Mouse (Mus musculus) MEL (cell line): ENCODE data around the gene Bptf. TPM values are rescaled to one million over a fixed set of nuclear protein-coding genes. Genes with fewer than 3 reads are reported as not detected.

Experiments used
- DNase-seq: peaks from one replicate; pipeline ENCODE4 v3.0.0; 2011; ENCODE audit warnings: low read depth, low spot score
- H3K27ac ChIP-seq: 2 replicates; pipeline ENCODE4 v1.5.1; 2012; ENCODE audit warnings: low read depth, mild to moderate bottlenecking, control low read depth, low read length, moderate library complexity; ENCODE audit not compliant: control insufficient read depth
- H3K27me3 ChIP-seq, 2 experiments: fragments of 150-350 bp in 1 of 2; sonication (generic) in 1 of 2; 2 replicates each; pipeline ENCODE4 v1.6.1; 2012; ENCODE audit warnings: low read length in 2 of 2, mild to moderate bottlenecking in 2 of 2, improper control_type of control experiment in 1 of 2, moderate library complexity in 1 of 2; ENCODE audit not compliant: insufficient read depth in 2 of 2, control insufficient read depth in 1 of 2
- H3K36me3 ChIP-seq, 2 experiments: 2 replicates each; pipeline ENCODE4 v1.6.1; 2012 to 2014; ENCODE audit warnings: low read length in 2 of 2, improper control_type of control experiment in 1 of 2, inconsistent platforms in 1 of 2, mild to moderate bottlenecking in 1 of 2; ENCODE audit not compliant: insufficient read depth in 2 of 2, control insufficient read depth in 1 of 2
- H3K4me1 ChIP-seq, 2 experiments: fragments of 150-350 bp in 1 of 2; sonication (generic) in 1 of 2; 2 replicates each; pipeline ENCODE4 v1.6.1; 2012; ENCODE audit warnings: low read length in 2 of 2, improper control_type of control experiment in 1 of 2, mild to moderate bottlenecking in 1 of 2; ENCODE audit not compliant: insufficient read depth in 2 of 2, control insufficient read depth in 1 of 2
- H3K4me3 ChIP-seq, 2 experiments: fragments of 150-350 bp in 1 of 2; sonication (generic) in 1 of 2; 2 replicates each; pipeline ENCODE4 v1.5.1; 2012; ENCODE audit warnings: low read depth in 2 of 2, low read length in 2 of 2, mild to moderate bottlenecking in 2 of 2, moderate library complexity in 2 of 2, control low read depth in 1 of 2, improper control_type of control experiment in 1 of 2; ENCODE audit not compliant: control insufficient read depth in 1 of 2, insufficient read depth in 1 of 2
- H3K79me2 ChIP-seq: 2 replicates; pipeline ENCODE4 v1.6.1; 2012; ENCODE audit warnings: mild to moderate bottlenecking, low read length, moderate library complexity; ENCODE audit not compliant: control insufficient read depth, poor library complexity, insufficient read depth
- H3K9ac ChIP-seq: 2 replicates; pipeline ENCODE4 v1.6.1; 2012; ENCODE audit warnings: low read depth, mild to moderate bottlenecking, control low read depth, low read length, moderate library complexity; ENCODE audit not compliant: control insufficient read depth, poor library complexity, severe bottlenecking
- H3K9me3 ChIP-seq: fragments of 150-350 bp; sonication (generic); replicated peaks from 2 replicates; pipeline ENCODE4 v1.6.1; 2012; ENCODE audit warnings: mild to moderate bottlenecking, low read length, improper control_type of control experiment, moderate library complexity; ENCODE audit not compliant: insufficient read depth
- BHLHE40 ChIP-seq: IDR thresholded peaks from 2 replicates; pipeline ENCODE4 v1.6.1; 2012; ENCODE audit warnings: low read depth, mild to moderate bottlenecking, inconsistent platforms, low read length, improper control_type of control experiment, borderline replicate concordance
- CHD1 ChIP-seq: IDR thresholded peaks from 2 replicates; pipeline ENCODE4 v1.6.1; 2012; ENCODE audit warnings: low read depth, mild to moderate bottlenecking, inconsistent platforms, low read length, improper control_type of control experiment
- EP300 ChIP-seq, 2 experiments: IDR thresholded peaks; 2 replicates each; pipeline ENCODE4 v1.6.1; 2011; ENCODE audit warnings: improper control_type of control experiment in 2 of 2, low read length in 2 of 2, low read depth in 1 of 2, mild to moderate bottlenecking in 1 of 2
- GABPA ChIP-seq: IDR thresholded peaks from 2 replicates; pipeline ENCODE4 v1.6.1; 2012; ENCODE audit warnings: low read depth, mild to moderate bottlenecking, inconsistent platforms, low read length, improper control_type of control experiment, moderate library complexity
- GATA1 ChIP-seq: IDR thresholded peaks from 2 replicates; pipeline ENCODE4 v1.6.1; 2011; ENCODE audit warnings: low read depth, low read length, improper control_type of control experiment
- JUND ChIP-seq: IDR thresholded peaks from 2 replicates; pipeline ENCODE4 v1.6.1; 2011; ENCODE audit warnings: low read depth, mild to moderate bottlenecking, improper control_type of control experiment, low read length
- KAT2A ChIP-seq: conservative IDR thresholded peaks from 2 replicates; pipeline ENCODE4 v1.6.1; 2012; ENCODE audit warnings: low read depth, low read length, improper control_type of control experiment, inconsistent platforms
- MAZ ChIP-seq: IDR thresholded peaks from 2 replicates; pipeline ENCODE4 v1.6.1; 2012; ENCODE audit warnings: low read depth, mild to moderate bottlenecking, inconsistent platforms, low read length, improper control_type of control experiment
- MEF2A ChIP-seq: IDR thresholded peaks from 2 replicates; pipeline ENCODE4 v1.6.1; 2014; ENCODE audit warnings: low read depth, mild to moderate bottlenecking, inconsistent platforms, low read length, improper control_type of control experiment; ENCODE audit not compliant: poor library complexity, insufficient replicate concordance, severe bottlenecking; ENCODE audit errors: extremely low read depth
- MXI1 ChIP-seq: IDR thresholded peaks from 2 replicates; pipeline ENCODE4 v1.6.1; 2011; ENCODE audit warnings: mild to moderate bottlenecking, low read depth, low read length, improper control_type of control experiment
- MYB ChIP-seq: IDR thresholded peaks from 2 replicates; pipeline ENCODE4 v1.6.1; 2011; ENCODE audit warnings: mild to moderate bottlenecking, low read depth, low read length, improper control_type of control experiment
- MYC ChIP-seq: IDR thresholded peaks from 2 replicates; pipeline ENCODE4 v1.6.1; 2011; ENCODE audit warnings: low read depth, mild to moderate bottlenecking, low read length, improper control_type of control experiment, moderate library complexity
- NELFE ChIP-seq: IDR thresholded peaks from 2 replicates; pipeline ENCODE4 v1.6.1; 2011; ENCODE audit warnings: low read depth, low read length, improper control_type of control experiment
- NRF1 ChIP-seq: IDR thresholded peaks from 2 replicates; pipeline ENCODE4 v1.6.1; 2014; ENCODE audit warnings: low read depth, mild to moderate bottlenecking, inconsistent platforms, low read length, improper control_type of control experiment, moderate library complexity; ENCODE audit not compliant: poor library complexity, insufficient read depth, severe bottlenecking
- RAD21 ChIP-seq: IDR thresholded peaks from 2 replicates; pipeline ENCODE4 v1.6.1; 2011; ENCODE audit warnings: mild to moderate bottlenecking, low read depth, low read length, improper control_type of control experiment
- RCOR1 ChIP-seq: IDR thresholded peaks from 2 replicates; pipeline ENCODE4 v1.6.1; 2012; ENCODE audit warnings: low read depth, mild to moderate bottlenecking, inconsistent platforms, low read length, improper control_type of control experiment
- SMC3 ChIP-seq: IDR thresholded peaks from 2 replicates; pipeline ENCODE4 v1.6.1; 2011; ENCODE audit warnings: low read depth, low read length, improper control_type of control experiment
- UBTF ChIP-seq: IDR thresholded peaks from 2 replicates; pipeline ENCODE4 v1.6.1; 2012; ENCODE audit warnings: low read depth, mild to moderate bottlenecking, inconsistent platforms, low read length, improper control_type of control experiment, moderate library complexity, borderline replicate concordance; ENCODE audit not compliant: insufficient read depth
- USF1 ChIP-seq: IDR thresholded peaks from 2 replicates; pipeline ENCODE4 v1.6.1; 2014; ENCODE audit warnings: low read depth, mild to moderate bottlenecking, inconsistent platforms, low read length, improper control_type of control experiment, moderate library complexity
- ZMIZ1 ChIP-seq: IDR thresholded peaks from 2 replicates; pipeline ENCODE4 v1.6.1; 2012; ENCODE audit warnings: low read depth, mild to moderate bottlenecking, inconsistent platforms, low read length, improper control_type of control experiment, moderate library complexity
- polyA plus RNA-seq, 2 experiments: library from polyadenylated mRNA; stranded (reverse) in 1 of 2; unstranded in 1 of 2; fragments of >175 nt in 1 of 2; fragments of >200 nt in 1 of 2; gene quantifications; 2 replicates each; pipeline versions ENCODE4 v1.2.1 to v1.2.4; 2012; ENCODE audit warnings: low replicate concordance in 2 of 2, low read depth in 1 of 2; ENCODE audit not compliant: insufficient read length in 2 of 2, insufficient read depth in 1 of 2, missing spikeins in 1 of 2
- total RNA-seq: library from RNA; depleted of rRNA; stranded (reverse); fragments of 300-350 nt; gene quantifications from 2 replicates; pipeline ENCODE4 v1.2.3, GENCODE M21; 2012

Gene Bptf
- total and polyA plus RNA-seq, 3 experiments = 27.5 to 55.4 (median 52.7) TPM

GRCm38 (mm10) chr11:107092637-107093036 lies 39.3 kb downstream of the Bptf start (continued):
- no peak; the same call in 1 of the 2 replicates for TF ChIP-seq MXI1
- TF ChIP-seq ZMIZ1 = no peak
- TF ChIP-seq KAT2A = no peak
- no peak for TF ChIP-seq BHLHE40
- no peak for TF ChIP-seq MAZ
- TF ChIP-seq JUND = no peak
- no peak for TF ChIP-seq GABPA
- peak; percentile 80 to 92 for TF ChIP-seq EP300 (IDR thresholded peaks at IDR 0.05; ENCODE audit: low read depth in 1 of 2, low read length in 2 of 2)
- TF ChIP-seq NRF1 = no peak
- TF ChIP-seq MYC = 0 out of 2 replicates have a peak, but pooled peaks have one; percentile 48
- TF ChIP-seq NELFE = no peak
- TF ChIP-seq RAD21 = no peak
- TF ChIP-seq CHD1 = no peak

- no peak for DNase-seq
- H3K36me3 ChIP-seq = peaks cover 9 to 38% of the 10 kb centered on the region in 2 experiments
- no peak overlapping the region for H3K9ac ChIP-seq
- no peaks in the 10 kb centered on the region for H3K27me3 ChIP-seq
- no peaks in the 10 kb centered on the region; the same call in 1 of the 2 replicates for H3K79me2 ChIP-seq
- no peak overlapping the region for H3K27ac ChIP-seq
- TF ChIP-seq EP300 (IDR thresholded peaks at IDR 0.05; ENCODE audit: low read depth in 1 of 2, low read length in 2 of 2) (peak in 1 of 2 experiments; percentile 22; a peak in 1 of 4 replicates), CHD1 (no peak), RCOR1 (peak; percentile 77), GATA1 (peak; percentile 57), USF1 (no peak)
- no peak overlapping the region for H3K4me3 ChIP-seq
- no peaks in the 10 kb centered on the region for H3K9me3 ChIP-seq
- peaks cover 0 to 5% of the 10 kb centered on the region in 2 experiments; a peak in 2 of 4 replicates for H3K4me1 ChIP-seq
Measured at GRCm38 (mm10) chr11:107085866-107086265, 46.1 kb downstream of the Bptf start.

GRCm38 (mm10) chr11:107083480-107083879 lies 48.4 kb downstream of the Bptf start:
- Histone ChIP-seq H3K9me3 (no peaks in the 10 kb centered on the region), H3K27ac (no peak overlapping the region), H3K27me3 (no peaks in the 10 kb centered on the region), H3K36me3 (peaks cover 3 to 51% of the 10 kb centered on the region in 2 experiments), H3K4me3 (no peak overlapping the region), H3K79me2 (no peaks in the 10 kb centered on the region; the same call in 1 of the 2 replicates), H3K9ac (no peak overlapping the region), H3K4me1 (no peaks in the 10 kb centered on the region)
- no peak for DNase-seq
- TF ChIP-seq UBTF (no peak), GATA1 (no peak), JUND (no peak), USF1 (no peak), GABPA (no peak), SMC3 (no peak), MYB (no peak), MEF2A (no peak), CHD1 (no peak), NRF1 (no peak), RCOR1 (no peak), MYC (no peak)
